ENCODE assay signal across 8 mouse cellular contexts in the genomic region with DNA sequence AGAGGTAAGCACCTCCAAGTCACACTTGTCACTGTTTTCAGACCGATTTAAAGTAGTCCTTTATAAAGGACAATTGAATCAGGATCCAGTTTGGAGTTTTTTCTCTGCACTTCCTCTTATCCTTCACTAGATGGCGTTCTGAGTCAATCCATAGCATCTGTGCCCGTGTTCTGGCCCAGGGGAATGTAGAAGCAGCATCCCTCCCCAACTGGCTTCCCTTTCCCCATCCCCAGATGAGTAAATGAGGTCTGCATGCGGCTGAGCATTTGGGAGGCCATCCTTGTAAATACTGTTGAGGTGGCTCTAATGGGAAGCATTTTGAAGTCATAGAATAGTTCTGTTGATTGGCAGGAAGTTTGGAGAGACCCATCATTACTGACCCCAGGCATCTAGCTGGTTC.
DNase-seq lines count a peak whose midpoint lies in the region.

No protein-coding gene starts in this region.

- intact Hi-C loops in left cerebral cortex, postnatal 14 days (cut with DNase I): loop anchor here (10.0 kb wide), 1 partner anchor 284 kb away; no protein-coding TSS in a partner anchor
- intact Hi-C loops in left cerebral cortex, postnatal 36 days (cut with DNase I): loop anchor here (5.0 kb wide), 1 partner anchor 492 kb away; no protein-coding TSS in a partner anchor

- peak; percentile 1 for DNase-seq in cerebellum, adult 9-10 months
- no peak for DNase-seq in cerebellum, adult 9-11 months
- DNase-seq in left cerebral cortex, postnatal 14 days (ENCODE audit: low spot score in 2 of 2): peak; percentile 19 to 40
- DNase-seq in left cerebral cortex, postnatal 36 days (ENCODE audit: low spot score in 2 of 2): no peak
- DNase-seq in R1 (ENCODE audit: low read depth, low spot score): peak; percentile 55
- peak; percentile 37 for DNase-seq in lung, postnatal 10 days
- no peak for DNase-seq in spleen, adult 12 weeks (ENCODE audit: low spot score)
- DNase-seq in cerebellum, adult 11 months: no peak

Comparison
In these comparisons a context has a peak if more than half of its experiments do, and no peak if none do; other contexts are left out.
1. DNase-seq: peak in cerebellum, adult 9-10 months (single experiment), left cerebral cortex, postnatal 14 days (2 of 2), R1 (single experiment) and lung, postnatal 10 days (single experiment); none in cerebellum, adult 9-11 months (single experiment), left cerebral cortex, postnatal 36 days (0 of 2), spleen, adult 12 weeks (single experiment) and cerebellum, adult 11 months (single experiment).